Mouse (Mus musculus) hindbrain, postnatal 0 days (tissue): Measurements from ENCODE around the gene Crybb3. TPM values are rescaled to one million over a fixed set of nuclear protein-coding genes. Genes with fewer than 3 reads are reported as not detected.

Experiments
- ATAC-seq: fragments of 200-750 bp; cut with Nextera tagmentation; 2 replicates; pipeline ENCODE4 v1.8.0; 2017; ENCODE audit warnings: mild to moderate bottlenecking, moderate TSS enrichment, moderate library complexity
- DNase-seq: peaks from one replicate; pipeline ENCODE4 v3.0.0-alpha.2; 2015; ENCODE audit warnings: low spot score
- H3K27ac ChIP-seq: fragments of 300-500 bp; sonication (generic); 2 replicates; pipeline ENCODE4 v1.5.1; 2014; ENCODE audit warnings: mild to moderate bottlenecking
- H3K27me3 ChIP-seq: fragments of 300-500 bp; sonication (generic); 2 replicates; pipeline ENCODE4 v1.6.1; 2014; ENCODE audit warnings: low read length, mixed read lengths; ENCODE audit not compliant: insufficient read depth
- H3K36me3 ChIP-seq: fragments of 300-500 bp; sonication (generic); 2 replicates; pipeline ENCODE4 v1.6.1; 2014; ENCODE audit warnings: low read length, mixed read lengths; ENCODE audit not compliant: insufficient read depth
- H3K4me1 ChIP-seq: fragments of 300-500 bp; sonication (generic); 2 replicates; pipeline ENCODE4 v1.6.1; 2014; ENCODE audit warnings: antibody characterized with exemption, low read length, mixed read lengths; ENCODE audit not compliant: insufficient read depth
- H3K4me2 ChIP-seq: fragments of 300-500 bp; sonication (generic); 2 replicates; pipeline ENCODE4 v1.6.1; 2014; ENCODE audit warnings: low read depth, mild to moderate bottlenecking, low read length, moderate library complexity, mixed read lengths
- H3K4me3 ChIP-seq: fragments of 300-500 bp; sonication (generic); 2 replicates; pipeline ENCODE4 v1.5.1; 2014; ENCODE audit warnings: low read length
- H3K9ac ChIP-seq: fragments of 300-500 bp; sonication (generic); replicated peaks from 2 replicates; pipeline ENCODE4 v1.6.1; 2014; ENCODE audit warnings: mild to moderate bottlenecking, low read length, moderate library complexity, mixed read lengths
- H3K9me3 ChIP-seq: fragments of 300-500 bp; sonication (generic); 2 replicates; pipeline ENCODE4 v1.6.1; 2016; ENCODE audit warnings: low read length, mixed read lengths
- CTCF ChIP-seq: IDR thresholded peaks from 2 replicates; pipeline ENCODE4 v1.5.1; 2016; ENCODE audit warnings: antibody characterized with exemption, control low read depth, low read depth
- WGBS: fragments of 180-500 bp; shearing (Covaris S2); extraction: QIAGEN DNeasy Blood & Tissue Kit; methylation state at CpG from one replicate; pipeline ENCODE4 v1.1.7; 2014; 5-methylcytosine and 5-hydroxymethylcytosine counted together
- polyA plus RNA-seq: library from polyadenylated mRNA; unstranded; fragments of >200 nt; fragmentation: Nextera tagmentation; extraction: Ambion mirVana; gene quantifications from 2 replicates; pipeline ENCODE4 v1.2.1, GENCODE M21; 2015
- total RNA-seq: library from RNA; depleted of rRNA; stranded (reverse); fragments of >200 nt; gene quantifications from 2 replicates; pipeline ENCODE4 v1.2.3, GENCODE M21; 2014

Gene Crybb3
- total and polyA plus RNA-seq, 2 experiments from 2014 or later, result 1.6 to 2.3 TPM

DNA sequence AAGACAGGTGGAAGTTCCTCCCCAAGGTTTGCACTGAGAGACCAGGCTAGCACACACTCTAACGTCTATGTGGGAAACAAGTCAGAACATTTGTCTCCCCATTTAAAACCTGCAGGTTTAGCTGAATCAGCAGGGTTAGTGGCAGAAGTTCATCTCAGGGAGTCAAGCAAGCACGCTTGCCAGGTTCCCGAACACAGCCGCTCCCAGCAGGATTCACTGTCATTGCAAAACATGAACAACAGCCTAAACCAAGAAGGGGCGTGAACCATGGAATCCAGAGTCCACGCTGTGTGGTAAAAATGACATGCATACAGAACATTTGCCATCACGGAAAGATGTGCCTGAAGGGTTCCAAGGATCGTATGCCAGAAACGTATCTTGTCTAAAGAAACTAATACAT is 23.7 kb upstream of the Crybb3 start:
- DNase-seq (no peak), ATAC-seq (no peak)
- Histone ChIP-seq H3K9ac (no peak overlapping the region), H3K36me3 (no peaks in the 10 kb centered on the region), H3K4me1 (no peaks in the 10 kb centered on the region; the same call in 1 of the 2 replicates), H3K9me3 (no peaks in the 10 kb centered on the region), H3K4me2 (no peak overlapping the region), H3K27ac (no peak overlapping the region), H3K27me3 (no peaks in the 10 kb centered on the region), H3K4me3 (no peak overlapping the region)
- no peak for TF ChIP-seq CTCF
- WGBS, result 66% methylated on average over 9 of the region's 9 CpGs

DNA sequence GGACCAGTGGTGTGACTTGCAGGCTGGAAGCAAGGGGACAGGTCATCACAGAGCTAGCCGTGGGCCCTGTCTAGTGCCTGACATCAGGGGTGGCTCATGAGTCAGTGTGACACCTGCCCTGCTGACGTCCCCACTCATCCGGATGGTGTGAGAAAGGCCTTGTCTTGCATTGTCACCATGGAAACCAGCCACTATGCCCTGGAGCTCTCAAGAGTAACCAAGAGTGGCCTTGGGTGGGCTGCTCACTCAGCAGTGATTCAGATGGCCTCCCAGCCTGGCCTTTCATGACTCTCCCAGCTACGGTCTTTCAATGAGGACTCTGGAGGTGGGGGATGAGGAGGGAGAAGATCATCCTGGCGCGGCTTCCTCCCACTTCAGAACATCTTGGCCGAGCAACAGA is 21.1 kb upstream of the Crybb3 start:
- H3K36me3 ChIP-seq, result peaks cover 1% of the 10 kb centered on the region; the same call in 1 of the 2 replicates
- no peak overlapping the region for H3K4me2 ChIP-seq
- H3K9ac ChIP-seq, result no peak overlapping the region
- peak; percentile 49 for DNase-seq
- H3K9me3 ChIP-seq, result no peaks in the 10 kb centered on the region
- H3K4me3 ChIP-seq, result no peak overlapping the region
- H3K4me1 ChIP-seq, result no peaks in the 10 kb centered on the region; the same call in 1 of the 2 replicates
- no peaks in the 10 kb centered on the region for H3K27me3 ChIP-seq
- WGBS, result 23% methylated on average over 7 of the region's 7 CpGs
- peak; percentile 62 for ATAC-seq
- H3K27ac ChIP-seq, result no peak overlapping the region
- no peak for TF ChIP-seq CTCF

DNA sequence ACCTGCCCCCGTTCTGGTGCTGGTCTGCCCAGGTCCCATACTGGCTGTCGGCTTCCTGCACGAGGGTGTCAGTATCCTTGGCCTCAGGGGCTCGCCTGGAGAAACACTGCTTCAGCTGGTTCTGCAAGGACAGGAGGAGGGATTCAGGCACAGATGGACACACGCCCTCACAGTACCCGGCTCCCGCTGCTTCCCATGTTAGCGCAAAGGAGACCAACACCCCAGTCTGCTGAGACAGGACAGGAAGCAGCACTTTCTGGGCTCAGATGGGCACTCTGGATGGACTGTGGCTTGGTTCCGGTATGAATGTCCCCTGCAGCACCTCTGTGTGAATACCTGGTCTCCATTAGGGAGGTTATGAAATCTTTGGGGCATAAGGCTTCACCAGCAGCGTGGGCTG is 20.1 kb upstream of the Crybb3 start:
- no peak for DNase-seq
- no peak for ATAC-seq
- H3K4me3 ChIP-seq, result no peak overlapping the region
- H3K36me3 ChIP-seq, result peaks cover 9% of the 10 kb centered on the region; the same call in 1 of the 2 replicates
- no peak overlapping the region for H3K27ac ChIP-seq
- H3K4me1 ChIP-seq, result no peaks in the 10 kb centered on the region; the same call in 1 of the 2 replicates
- no peak overlapping the region for H3K9ac ChIP-seq
- H3K27me3 ChIP-seq, result no peaks in the 10 kb centered on the region
- no peak for TF ChIP-seq CTCF
- H3K4me2 ChIP-seq, result no peak overlapping the region
- no peaks in the 10 kb centered on the region for H3K9me3 ChIP-seq
- WGBS, result 85% methylated on average over 10 of the region's 10 CpGs

DNA sequence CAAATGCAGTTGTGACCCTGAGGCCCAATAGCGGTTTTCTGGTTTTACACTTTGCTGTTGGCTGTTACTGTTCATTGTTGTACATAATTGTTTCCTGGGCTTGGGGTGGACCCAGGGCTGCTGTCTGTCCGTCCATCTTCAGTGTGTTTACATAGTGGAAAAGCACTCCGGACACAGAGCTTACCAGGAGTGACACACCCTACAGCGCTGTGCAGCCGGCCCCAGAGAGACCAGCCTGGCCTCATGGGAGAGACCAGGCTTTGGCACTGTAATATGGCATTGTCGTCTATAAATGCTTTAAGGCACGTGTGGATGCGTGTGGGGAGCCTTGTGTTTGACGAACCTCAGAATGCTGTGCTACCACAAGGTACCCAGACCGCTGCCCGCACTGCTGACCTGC is 19.0 kb upstream of the Crybb3 start:
- Histone ChIP-seq H3K27ac (no peak overlapping the region), H3K4me3 (no peak overlapping the region), H3K27me3 (no peaks in the 10 kb centered on the region), H3K9ac (no peak overlapping the region), H3K36me3 (peaks cover 9% of the 10 kb centered on the region; the same call in 1 of the 2 replicates), H3K4me2 (no peak overlapping the region), H3K4me1 (no peaks in the 10 kb centered on the region; the same call in 1 of the 2 replicates), H3K9me3 (no peaks in the 10 kb centered on the region)
- DNase-seq (no peak), ATAC-seq (no peak)
- 86% methylated on average over 11 of the region's 11 CpGs for WGBS
- no peak for TF ChIP-seq CTCF

DNA sequence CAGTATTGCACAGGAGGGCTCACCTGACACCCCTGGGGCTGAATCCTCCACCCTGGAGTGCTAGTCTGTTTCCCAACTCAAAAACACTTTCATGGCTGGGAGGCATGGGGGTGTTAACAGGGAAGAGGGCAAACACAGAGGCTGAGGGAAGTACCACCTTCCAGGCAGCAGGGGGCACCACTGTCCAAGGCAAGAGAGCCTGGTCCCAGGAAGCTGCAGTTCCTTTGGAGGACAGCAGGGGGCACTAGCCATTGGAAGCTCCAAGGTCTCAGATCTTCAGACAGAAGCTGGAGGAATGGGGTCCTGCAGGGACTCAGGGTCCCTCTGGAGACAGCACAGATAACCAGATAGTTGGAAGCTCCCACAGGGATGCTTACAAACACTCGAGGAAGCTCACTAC is 18.2 kb upstream of the Crybb3 start:
- peak; percentile 75 for ATAC-seq

DNA sequence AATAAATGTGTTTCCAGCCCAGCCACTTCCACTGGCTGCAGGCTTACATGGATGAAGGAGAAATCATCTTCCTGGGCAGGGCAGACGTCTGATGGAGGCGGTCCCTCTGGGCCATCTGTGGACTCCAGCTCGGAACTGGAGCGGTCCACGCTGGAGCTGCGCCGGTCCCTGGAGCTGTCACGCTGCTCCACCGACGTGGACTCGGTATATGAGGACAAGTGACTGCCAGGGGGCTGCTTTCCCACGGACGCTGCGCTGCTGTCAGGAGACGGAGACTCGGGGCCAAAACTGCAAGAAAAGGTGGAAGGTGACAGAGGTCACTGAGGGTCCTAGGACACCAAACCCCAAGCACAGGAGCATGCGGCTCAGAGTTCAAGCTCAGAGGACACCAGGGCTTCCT is 16.2 kb upstream of the Crybb3 start:
- 87% methylated on average over 17 of the region's 17 CpGs for WGBS
- TF ChIP-seq CTCF, result no peak
- DNase-seq, result no peak
- Histone ChIP-seq H3K9me3 (no peaks in the 10 kb centered on the region), H3K36me3 (peaks cover 9% of the 10 kb centered on the region; the same call in 1 of the 2 replicates), H3K27me3 (no peaks in the 10 kb centered on the region), H3K27ac (no peak overlapping the region), H3K4me1 (no peaks in the 10 kb centered on the region; the same call in 1 of the 2 replicates), H3K4me2 (no peak overlapping the region), H3K9ac (no peak overlapping the region), H3K4me3 (no peak overlapping the region)
- ATAC-seq, result no peak

More for the DNA sequence above, 18.2 kb upstream of the Crybb3 start:
- Histone ChIP-seq H3K27ac (no peak overlapping the region), H3K27me3 (no peaks in the 10 kb centered on the region), H3K9me3 (no peaks in the 10 kb centered on the region), H3K4me3 (no peak overlapping the region), H3K4me1 (no peaks in the 10 kb centered on the region; the same call in 1 of the 2 replicates), H3K9ac (no peak overlapping the region), H3K36me3 (peaks cover 9% of the 10 kb centered on the region; the same call in 1 of the 2 replicates), H3K4me2 (no peak overlapping the region)
- peak; percentile 94 for DNase-seq
- TF ChIP-seq CTCF, result peak; percentile 100
- WGBS, result 44% methylated on average over 1 of the region's 1 CpGs

DNA sequence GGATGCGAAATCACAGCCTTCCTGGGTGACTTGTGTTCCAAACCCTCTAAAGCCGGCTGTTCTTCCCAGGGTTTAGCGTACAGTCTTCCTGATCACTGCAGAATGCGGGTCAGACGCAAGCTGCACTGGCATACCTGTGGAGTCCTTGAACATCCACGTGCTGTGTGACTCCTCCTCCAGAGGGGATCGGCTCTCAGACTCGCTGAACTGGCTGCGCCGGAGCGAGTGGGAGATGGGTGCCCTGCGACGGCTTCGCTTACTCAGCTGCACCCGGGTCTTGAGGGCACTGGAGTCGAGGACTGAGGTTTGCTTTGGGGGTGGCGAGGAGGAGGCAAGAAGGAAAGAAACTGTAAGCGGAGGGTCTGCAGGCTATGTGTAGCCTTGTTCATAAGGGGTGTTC is 14.1 kb upstream of the Crybb3 start:
- ATAC-seq, result no peak
- Histone ChIP-seq H3K27ac (no peak overlapping the region), H3K9me3 (no peaks in the 10 kb centered on the region), H3K4me2 (no peak overlapping the region), H3K27me3 (no peaks in the 10 kb centered on the region), H3K9ac (no peak overlapping the region), H3K4me1 (no peaks in the 10 kb centered on the region), H3K4me3 (no peak overlapping the region), H3K36me3 (peaks cover 9% of the 10 kb centered on the region; the same call in 1 of the 2 replicates)
- TF ChIP-seq CTCF, result no peak
- 92% methylated on average over 18 of the region's 18 CpGs for whole genome bisulfite sequencing
- no peak for DNase-seq
